Mouse (Mus musculus) spleen, adult 10 weeks (tissue): Measurements from ENCODE around the gene Slc4a1. TPM values are rescaled to one million over a fixed set of nuclear protein-coding genes. Genes with fewer than 3 reads are reported as not detected.

Experiments used
- polyA plus RNA-seq: library from polyadenylated mRNA; stranded (reverse); fragments of 350-450 nt; fragmentation: Illumina TruSeq; extraction: RNeasy Lipid Tissue Mini Kit (QIAGEN cat#74804); gene quantifications from one replicate; pipeline ENCODE4 v1.2.3, GENCODE M21; 2015; ENCODE audit warnings: low replicate concordance; ENCODE audit not compliant: insufficient read depth

Slc4a1 gene
- polyA plus RNA-seq: 79.8 TPM

GRCm38 (mm10) chr11:102366103-102366502 is at the start of gene Slc4a1:
Slc4a1 (minus strand) TSS chr11:102366203.

GRCm38 (mm10) chr11:102407834-102408215 is 41.8 kb upstream of the Slc4a1 start, which contains the start of gene Slc25a39:
Slc25a39 (minus strand) TSS chr11:102407946.

GRCm38 (mm10) chr11:102393238-102393634 is 27.2 kb upstream of the Slc4a1 start, which contains the start of gene Rundc3a:
Rundc3a (plus strand) TSS chr11:102393403.

GRCm38 (mm10) chr11:102319410-102319792 is 46.6 kb downstream of the Slc4a1 start, which contains the start of gene Ubtf:
Ubtf (minus strand) TSS chr11:102319742.

Other genes starting within 250 kb of the Slc4a1 start
- not detected for gene Nags, start 220.7 kb downstream of the Slc4a1 start, polyA plus RNA-seq
- 6.3 TPM for gene Tmem101, start 209.8 kb downstream of the Slc4a1 start, polyA plus RNA-seq
- gene Lsm12, start 180.9 kb downstream of the Slc4a1 start, polyA plus RNA-seq: 36.5 TPM
- gene G6pc3, start 176.6 kb downstream of the Slc4a1 start, polyA plus RNA-seq: 22.7 TPM
- gene Hdac5, start 136.0 kb downstream of the Slc4a1 start, polyA plus RNA-seq: 17.0 TPM
- 1.2 TPM for gene BC030867, start 117.3 kb downstream of the Slc4a1 start, polyA plus RNA-seq
- not detected for gene Asb16, start 97.5 kb downstream of the Slc4a1 start, polyA plus RNA-seq
- 24.4 TPM for gene Tmub2, start 81.3 kb downstream of the Slc4a1 start, polyA plus RNA-seq
- gene Atxn7l3, start 69.6 kb downstream of the Slc4a1 start, polyA plus RNA-seq: 36.7 TPM
- 81.7 TPM for gene Ubtf, start 46.5 kb downstream of the Slc4a1 start, polyA plus RNA-seq
- 1.4 TPM for gene Rundc3a, start 27.2 kb upstream of the Slc4a1 start, polyA plus RNA-seq
- gene Slc25a39, start 41.7 kb upstream of the Slc4a1 start, polyA plus RNA-seq: 60.0 TPM
- 109 TPM for gene Grn, start 64.1 kb upstream of the Slc4a1 start, polyA plus RNA-seq
- not detected for gene Fam171a2, start 81.5 kb upstream of the Slc4a1 start, polyA plus RNA-seq
- 4.6 TPM for gene Itga2b, start 103.9 kb upstream of the Slc4a1 start, polyA plus RNA-seq
- gene Gpatch8, start 190.2 kb upstream of the Slc4a1 start, polyA plus RNA-seq: 37.0 TPM
- gene Gm11627, start 213.3 kb upstream of the Slc4a1 start, polyA plus RNA-seq: 1.6 TPM
- 0.61 TPM for gene Fzd2, start 238.2 kb upstream of the Slc4a1 start, polyA plus RNA-seq